Mouse (Mus musculus): ENCODE results near the gene Rnf145.

The Rnf145 gene

DNA sequence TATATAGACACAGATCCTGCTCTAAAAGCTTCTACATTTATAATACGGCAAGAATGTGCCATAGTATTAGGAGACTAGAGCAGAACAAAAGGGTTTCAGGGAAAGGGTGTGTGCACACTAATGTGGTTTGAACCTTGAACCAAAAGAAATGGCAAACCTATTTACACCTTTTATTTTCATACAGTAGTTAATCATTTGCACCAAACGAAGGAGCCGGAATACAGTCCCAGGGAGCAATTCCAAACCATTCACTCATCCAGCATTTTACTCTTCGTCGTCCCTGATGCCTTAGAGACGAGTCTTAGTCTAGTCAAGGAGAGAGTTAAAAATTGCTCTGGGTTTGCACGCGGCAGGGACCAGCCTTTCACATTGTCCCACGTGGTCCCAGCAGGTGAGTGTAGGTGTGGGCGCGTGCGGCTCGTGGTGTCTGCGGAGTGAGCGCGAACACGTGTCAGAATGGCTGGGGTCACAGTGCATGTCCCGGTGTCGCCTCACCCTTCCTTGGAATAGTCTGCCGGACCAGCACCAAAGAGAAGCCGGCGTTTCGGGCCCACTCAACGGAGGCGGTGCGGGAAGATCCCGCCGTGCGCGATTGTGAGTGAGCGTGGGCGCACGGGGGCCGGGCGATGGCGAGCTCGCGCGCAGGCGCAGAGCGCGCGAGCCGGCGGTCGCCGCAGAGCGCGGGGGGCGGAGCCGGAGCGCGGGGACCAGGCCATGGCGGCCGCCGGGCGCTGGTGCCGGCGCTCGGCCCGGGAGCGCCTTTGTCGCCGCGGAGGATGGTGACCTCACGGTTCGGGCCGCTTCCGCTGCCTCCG lies at the start of gene Rnf145:
Rnf145 (plus strand) TSS at position 684 of the 815 bp plus-strand sequence.
- DNase-seq, result peak; percentile 80 to 81

GRCm38 (mm10) chr11:44469646-44470431 lies 48.9 kb upstream of the Rnf145 start:
- no peak for DNase-seq

DNA sequence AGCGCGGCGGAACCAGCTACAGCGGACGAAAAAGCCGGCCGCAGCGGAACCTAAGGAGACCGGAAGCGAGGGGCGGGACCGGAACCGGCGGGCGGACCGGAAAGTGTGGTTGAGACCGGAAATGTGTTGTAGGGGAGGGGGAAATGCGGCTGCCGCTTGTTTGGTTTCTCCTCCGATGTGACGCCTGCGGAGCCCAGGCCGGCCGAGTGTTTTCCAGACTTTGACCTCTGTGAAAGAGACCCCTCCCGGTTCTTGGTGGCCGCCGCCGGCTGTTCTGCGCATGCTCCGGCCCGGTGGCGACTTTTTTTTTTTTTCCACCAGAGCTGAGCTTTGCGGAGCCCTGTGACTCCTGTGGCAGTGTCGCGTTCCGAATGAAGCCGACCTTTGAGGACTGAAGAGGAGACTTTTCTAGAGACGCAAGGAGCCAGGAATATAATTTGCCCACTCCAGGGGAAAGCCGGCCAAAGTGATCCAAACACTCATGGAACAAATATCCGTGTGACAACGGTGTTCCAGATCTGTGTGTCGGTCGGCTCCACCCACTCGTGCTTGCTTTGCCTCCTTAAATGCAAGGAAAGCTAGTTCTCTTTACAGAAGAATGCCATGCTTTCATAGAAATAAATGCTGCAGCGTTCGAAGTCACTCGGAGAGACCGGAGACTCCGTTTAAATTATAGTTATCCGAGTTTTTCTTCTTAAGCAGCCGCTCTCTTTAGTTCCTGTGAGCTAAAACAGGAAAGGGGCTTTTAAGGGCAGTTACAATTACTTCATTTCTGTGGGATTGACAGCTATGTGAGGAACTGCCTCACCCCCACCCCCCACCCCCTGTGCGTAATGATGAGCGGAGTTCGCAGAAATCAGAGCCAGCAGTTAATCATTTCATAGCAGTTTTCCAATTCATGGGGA lies 48.1 kb upstream of the Rnf145 start, which contains the start of gene Ublcp1:
Ublcp1 (minus strand) TSS at position 67 of the 905 bp plus-strand sequence.
- peak; percentile 93 for DNase-seq

DNA sequence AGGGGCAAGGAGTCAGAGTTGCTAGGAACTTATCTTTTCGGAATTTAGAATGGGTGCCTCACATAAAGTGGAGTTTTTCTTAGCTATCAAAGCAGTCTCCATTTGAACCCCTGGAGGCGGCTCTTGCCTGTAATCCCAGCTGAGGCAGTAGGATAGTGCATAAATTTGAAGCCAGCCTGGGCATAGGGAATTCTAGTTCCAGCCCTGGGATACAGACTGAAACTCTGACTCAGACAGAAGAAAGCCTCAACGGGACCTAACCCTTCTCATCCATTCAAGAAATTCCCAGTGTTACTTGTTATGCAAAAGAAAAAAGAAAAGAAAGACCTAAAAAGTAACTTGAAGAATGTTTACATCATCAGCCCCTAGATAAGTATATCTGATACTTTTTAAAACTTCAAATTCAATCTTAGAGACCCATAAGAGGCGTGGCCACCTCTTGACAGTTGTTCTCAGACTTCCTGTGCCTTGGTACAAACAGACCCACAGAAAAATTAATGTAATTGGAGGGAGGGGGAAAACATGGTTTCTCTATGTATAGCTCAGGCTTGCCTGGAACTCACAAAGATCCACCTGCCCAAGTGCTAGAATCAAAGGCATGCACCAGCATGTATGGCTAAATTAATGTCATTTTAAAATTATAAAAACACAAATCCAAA lies 47.3 kb upstream of the Rnf145 start:
- peak in 1 of 2 experiments; percentile 39 for DNase-seq

DNA sequence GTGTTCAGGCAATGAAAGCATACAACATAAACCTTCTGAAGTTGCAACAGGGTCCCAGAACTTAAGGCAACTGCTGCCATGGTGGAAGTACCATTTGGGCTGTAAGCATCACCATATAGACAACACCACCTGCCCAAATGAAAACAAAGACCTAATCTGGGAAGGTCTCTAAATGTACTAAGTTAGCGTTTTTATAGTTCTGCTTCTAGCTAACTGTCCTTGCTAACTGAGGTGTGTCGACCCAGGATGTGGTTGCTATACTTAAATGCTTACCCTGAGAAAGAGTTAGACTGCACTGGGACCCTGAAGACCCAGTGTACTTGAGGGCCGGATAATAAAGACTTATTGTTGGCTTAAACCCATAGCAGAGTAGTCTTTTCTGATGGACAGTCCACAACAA lies 43.3 kb upstream of the Rnf145 start:
- no peak for DNase-seq

DNA sequence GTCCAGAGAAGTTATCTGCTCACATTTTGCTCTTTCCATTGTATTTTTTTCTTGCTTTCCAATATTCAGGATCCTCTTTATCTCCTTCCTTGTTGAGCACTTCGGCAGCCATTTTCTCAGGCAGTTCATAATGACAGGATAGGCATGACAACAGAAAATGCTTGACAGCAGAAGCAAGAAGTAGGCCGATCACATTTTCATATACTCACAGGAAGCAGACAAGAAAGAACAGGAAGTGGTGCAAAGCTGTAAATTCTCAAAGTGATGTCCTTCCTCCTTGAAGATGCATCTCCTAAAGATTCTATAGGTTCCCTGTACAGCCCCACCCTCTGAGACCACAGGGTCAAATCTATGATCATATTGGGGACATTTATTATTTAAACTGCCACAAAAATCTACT lies 42.3 kb upstream of the Rnf145 start:
- no peak for DNase-seq

- no peak for DNase-seq
These were observed 40.4 kb upstream of the Rnf145 start for GRCm38 (mm10) chr11:44478382-44478781.

- no peak for DNase-seq
These were observed 38.5 kb upstream of the Rnf145 start for GRCm38 (mm10) chr11:44480246-44480645.

DNA sequence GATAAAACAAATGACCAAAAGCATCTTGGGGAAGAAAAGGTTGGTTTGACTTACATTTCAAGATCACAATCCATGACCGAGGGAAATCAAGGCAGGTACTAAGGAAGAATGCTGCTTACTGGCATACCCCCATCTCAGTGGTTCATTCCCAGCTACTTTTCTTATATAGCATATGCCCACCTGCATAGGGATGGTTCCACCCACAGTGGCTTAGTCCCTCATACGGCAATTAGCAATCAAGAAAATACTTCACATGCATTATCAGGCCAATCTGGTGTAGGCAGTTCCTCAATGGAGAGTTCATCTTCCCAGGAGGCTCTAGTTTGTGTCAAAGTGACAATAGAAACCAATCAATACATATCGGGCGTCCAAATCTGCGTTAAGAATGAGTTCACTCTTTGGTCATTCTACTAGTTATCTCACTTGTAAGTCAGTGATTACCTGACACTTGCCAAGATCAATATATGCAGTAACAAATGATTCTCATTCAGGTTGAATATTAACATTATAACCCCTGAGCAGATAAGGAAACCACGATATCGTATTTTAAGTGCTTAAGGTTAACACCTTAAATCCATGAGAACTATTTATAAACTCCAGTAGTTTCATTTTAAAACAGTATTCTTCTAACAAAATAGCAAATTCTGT lies 33.6 kb upstream of the Rnf145 start:
- DNase-seq, result no peak

GRCm38 (mm10) chr11:44489117-44489516 lies 29.6 kb upstream of the Rnf145 start:
- no peak for DNase-seq

GRCm38 (mm10) chr11:44494643-44495323 lies 24.0 kb upstream of the Rnf145 start:
- no peak for DNase-seq

DNA sequence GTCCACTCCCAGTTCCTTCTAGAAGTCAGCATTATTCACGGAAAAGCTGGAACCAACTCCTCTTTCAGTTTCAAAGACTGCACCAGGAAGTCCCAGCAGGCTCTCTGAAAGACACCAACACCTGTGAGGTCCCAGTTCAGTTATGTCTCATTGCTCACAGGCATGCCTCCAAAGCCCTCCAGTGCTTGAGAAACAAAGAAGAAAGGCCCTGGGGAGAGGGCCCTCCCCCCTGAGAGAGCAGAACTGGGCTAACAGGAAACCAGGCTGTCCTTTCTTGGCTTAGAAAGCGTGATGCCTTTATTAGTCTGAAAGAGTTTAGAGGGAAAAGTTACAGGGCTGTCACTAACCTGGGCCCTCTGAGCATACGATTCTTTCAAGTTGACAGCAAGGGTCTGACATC lies 22.5 kb upstream of the Rnf145 start:
- DNase-seq, result peak; percentile 75 to 87

DNA sequence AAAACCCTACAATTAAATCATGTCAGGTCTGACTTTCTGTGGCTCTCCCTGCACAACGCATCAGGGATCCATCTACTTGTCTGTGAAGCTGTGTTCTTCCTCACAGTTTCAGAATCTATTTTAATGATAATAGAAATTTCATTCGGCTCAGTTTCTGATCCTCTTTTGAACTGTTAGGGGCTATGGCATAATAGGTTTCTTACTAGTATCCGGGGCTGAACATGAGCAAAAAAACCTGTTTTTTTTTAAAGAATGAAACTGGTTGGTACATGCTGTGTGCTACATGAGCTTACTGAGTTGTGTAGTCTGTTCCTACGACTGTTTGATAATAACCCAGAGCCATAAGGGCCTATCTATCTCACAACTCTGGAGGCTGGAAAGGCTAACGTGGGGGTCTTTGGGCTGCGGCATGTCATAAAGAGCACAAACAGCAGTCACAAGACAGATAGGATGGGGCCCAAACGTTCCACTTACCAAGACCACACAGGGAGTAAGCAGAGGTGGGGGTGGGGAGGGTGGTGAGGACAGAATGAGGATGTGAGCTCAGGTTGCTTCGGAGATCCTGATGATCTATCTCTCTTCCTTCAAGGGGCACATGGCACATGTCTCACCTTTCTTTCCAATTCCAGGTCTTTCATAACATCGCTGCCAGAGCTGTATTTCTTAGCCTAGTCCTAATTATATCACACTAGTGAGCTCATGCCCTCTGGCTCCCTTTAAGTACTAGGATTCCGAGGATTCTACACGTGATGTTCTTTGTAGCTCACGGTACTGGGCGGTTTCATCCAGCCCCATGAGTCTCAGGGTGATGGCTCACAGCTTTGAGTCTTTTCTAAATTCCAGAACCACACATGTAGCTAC lies 20.1 kb upstream of the Rnf145 start:
- DNase-seq, result no peak

DNA sequence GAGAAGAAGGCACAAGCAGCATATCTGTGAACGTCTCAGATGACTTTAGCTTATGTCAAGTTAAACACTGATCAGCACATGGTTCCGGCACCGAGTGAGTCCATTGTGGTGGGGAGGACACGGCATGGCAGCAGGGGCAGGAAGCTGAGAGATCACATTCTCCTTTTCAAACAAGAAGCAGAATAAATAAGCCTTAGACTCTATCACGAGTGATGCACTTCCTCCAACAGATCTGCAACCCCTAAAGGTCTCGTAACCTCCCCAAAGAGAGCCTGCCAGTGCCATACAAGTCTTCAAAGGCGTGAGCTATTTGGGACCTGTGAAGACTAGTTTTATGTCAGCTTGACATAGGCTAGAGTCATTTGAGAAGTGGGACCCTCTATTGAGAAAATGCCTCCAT lies 17.8 kb upstream of the Rnf145 start:
- DNase-seq, result no peak

- DNase-seq, result no peak
These were observed 17.3 kb upstream of the Rnf145 start for GRCm38 (mm10) chr11:44501477-44501876.

DNA sequence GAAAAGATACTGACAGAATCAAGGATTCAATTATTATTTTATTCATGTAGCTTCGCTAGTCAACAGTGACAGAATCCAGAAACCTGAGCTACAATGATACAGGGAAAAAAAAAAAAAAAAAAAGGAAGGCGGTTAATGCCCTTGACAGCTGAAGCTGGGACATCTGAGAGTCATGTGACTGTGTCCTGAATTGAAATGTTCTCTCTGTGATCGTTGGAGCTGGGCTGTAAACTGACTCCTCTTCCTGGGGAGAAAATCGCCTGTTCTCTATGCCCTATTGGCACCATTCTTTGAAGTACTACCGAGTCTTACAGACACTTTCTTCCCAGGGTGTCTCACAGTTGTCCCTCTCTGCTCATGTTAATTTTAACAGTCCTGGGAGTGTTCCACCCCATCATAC lies 15.8 kb upstream of the Rnf145 start:
- no peak for DNase-seq

DNA sequence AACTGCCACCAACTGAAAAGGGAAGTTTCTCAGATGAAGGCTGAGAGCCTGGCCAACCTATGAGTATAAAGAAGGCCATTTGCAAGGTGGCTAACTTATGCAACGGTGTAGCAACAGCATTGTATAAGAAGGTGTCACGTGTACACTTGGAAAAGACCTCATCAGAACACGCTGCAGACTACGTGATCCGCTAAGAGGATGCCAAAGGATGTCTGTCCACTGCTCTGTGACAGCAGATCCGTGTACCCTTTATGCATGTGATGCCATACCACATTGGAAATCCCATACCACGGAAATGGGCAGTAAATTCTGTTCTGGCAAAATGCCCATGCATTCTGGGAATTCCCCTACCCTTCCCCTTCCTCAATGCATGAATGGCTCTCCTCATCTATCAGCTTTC lies 14.6 kb upstream of the Rnf145 start:
- DNase-seq, result no peak

DNA sequence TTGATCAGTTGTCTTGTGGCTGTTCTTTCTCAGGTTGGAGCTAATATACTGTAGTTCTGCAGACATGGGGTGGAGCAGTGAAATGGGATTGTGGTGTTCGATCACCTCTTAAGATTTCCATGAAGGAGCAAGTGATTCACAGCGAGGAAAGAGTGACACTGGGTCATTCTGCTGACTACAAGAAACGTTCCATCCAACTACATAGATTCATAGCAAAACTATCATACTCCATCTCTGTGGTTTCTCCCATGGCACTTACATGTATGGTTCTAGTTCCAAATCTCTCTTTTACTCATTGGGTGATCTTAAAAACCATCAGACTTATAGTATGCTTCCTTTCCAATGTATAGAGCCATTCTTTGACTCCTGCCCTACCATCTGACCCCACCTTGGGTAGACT lies 14.0 kb upstream of the Rnf145 start:
- no peak for DNase-seq

DNA sequence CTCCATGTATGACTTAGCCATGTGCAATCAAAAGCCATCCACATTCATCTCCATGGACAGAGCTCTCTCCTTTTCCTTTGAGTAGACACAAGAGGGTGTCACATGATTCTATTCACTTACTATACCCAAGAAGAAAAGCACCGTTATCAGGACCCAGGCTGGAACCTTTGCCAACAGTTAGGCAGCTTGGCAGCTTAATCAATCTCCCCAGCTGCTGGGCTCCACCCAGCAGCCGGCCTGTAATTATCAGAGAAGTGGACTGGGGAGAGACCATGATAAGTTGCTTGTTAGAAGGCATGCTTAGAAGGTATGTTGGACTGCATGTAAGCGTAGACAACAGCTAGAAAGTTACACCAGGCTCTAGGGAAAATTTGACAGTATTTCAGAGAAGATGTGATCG lies 9.9 kb upstream of the Rnf145 start:
- no peak for DNase-seq

DNA sequence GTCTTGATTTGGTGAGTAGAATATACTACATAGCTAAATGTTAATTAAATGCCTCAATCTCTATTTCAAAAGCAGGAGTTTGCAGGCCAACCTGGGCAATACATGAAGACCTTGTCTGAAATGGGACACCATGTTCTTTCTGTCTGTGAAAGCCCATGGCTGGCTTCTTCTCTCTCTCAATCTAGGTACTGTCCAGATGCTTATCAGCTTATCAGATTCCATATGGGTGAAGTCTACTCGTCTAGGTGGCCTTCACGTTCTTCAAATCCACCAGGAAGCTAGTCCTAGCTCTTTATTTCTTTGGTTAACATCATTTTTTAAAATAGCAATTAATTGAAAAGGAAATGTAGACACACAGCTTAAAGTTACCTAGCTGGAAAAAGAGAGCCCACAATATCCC lies 8.9 kb upstream of the Rnf145 start:
- DNase-seq, result no peak
